Mouse (Mus musculus): ENCODE measurements around the gene Olfr1095.

Olfr1095 gene

GRCm38 (mm10) chr2:86851596-86851995, at the start of gene Olfr1095:
TSS of gene Olfr1095 (minus strand) at chr2:86851696.
- DNase-seq (ENCODE audit: low spot score), result no peak

- DNase-seq (ENCODE audit: low spot score), result no peak
Measured at GRCm38 (mm10) chr2:86892116-86892515, 40.6 kb upstream of the Olfr1095 start, which contains the start of gene Olfr1097. TSS of gene Olfr1097 (minus strand) at chr2:86892216.

GRCm38 (mm10) chr2:86874702-86875101, 23.2 kb upstream of the Olfr1095 start, which contains the start of gene Gm13723:
TSS of gene Gm13723 (minus strand) at chr2:86874802.
- no peak for DNase-seq (ENCODE audit: low spot score)

- no peak for DNase-seq (ENCODE audit: low spot score)
Measured at GRCm38 (mm10) chr2:86824363-86824762, 27.1 kb downstream of the Olfr1095 start, which contains the start of gene Olfr1094. TSS of gene Olfr1094 (plus strand) at chr2:86824663.

GRCm38 (mm10) chr2:86809918-86810317, 41.6 kb downstream of the Olfr1095 start, which contains the start of gene Olfr141:
TSS of gene Olfr141 (minus strand) at chr2:86810018.
- DNase-seq (ENCODE audit: low spot score), result no peak

Data from c-Kit-positive CD71-positive TER-119-positive erythroid progenitor cells, embryonic 14.5 days (primary cell).